Mouse (Mus musculus) heart, embryonic 11.5 days (tissue): ENCODE data around the gene Hao1. TPM values are rescaled to one million over a fixed set of nuclear protein-coding genes. Genes with fewer than 3 reads are reported as not detected.

Source experiments
- ATAC-seq: fragments of 200-750 bp; cut with Nextera tagmentation; replicated peaks from 2 replicates; pipeline ENCODE4 v1.8.0; 2017; ENCODE audit warnings: moderate library complexity; ENCODE audit not compliant: insufficient number of reproducible peaks, low FRiP score, low TSS enrichment
- H3K27ac ChIP-seq: fragments of 300-500 bp; sonication (generic); 2 replicates; pipeline ENCODE4 v1.5.1; 2014; ENCODE audit warnings: mild to moderate bottlenecking, low read depth, low read length
- H3K27me3 ChIP-seq: fragments of 300-500 bp; sonication (generic); 2 replicates; pipeline ENCODE4 v1.6.1; 2014; ENCODE audit warnings: mild to moderate bottlenecking, low read length, mixed read lengths; ENCODE audit not compliant: control insufficient read depth, insufficient read depth
- H3K36me3 ChIP-seq: fragments of 300-500 bp; sonication (generic); 2 replicates; pipeline ENCODE4 v1.6.1; 2014; ENCODE audit warnings: mild to moderate bottlenecking, low read length, moderate library complexity, mixed read lengths; ENCODE audit not compliant: control insufficient read depth, insufficient read depth
- H3K4me1 ChIP-seq: fragments of 300-500 bp; sonication (generic); 2 replicates; pipeline ENCODE4 v1.6.1; 2014; ENCODE audit warnings: low read length; ENCODE audit not compliant: control insufficient read depth, insufficient read depth
- H3K4me2 ChIP-seq: fragments of 300-500 bp; sonication (generic); 2 replicates; pipeline ENCODE4 v1.6.1; 2014; ENCODE audit warnings: mild to moderate bottlenecking, moderate library complexity
- H3K4me3 ChIP-seq: fragments of 300-500 bp; sonication (generic); 2 replicates; pipeline ENCODE4 v1.5.1; 2014; ENCODE audit warnings: low read depth, low read length
- H3K9ac ChIP-seq: fragments of 300-500 bp; sonication (generic); 2 replicates; pipeline ENCODE4 v1.6.1; 2014; ENCODE audit warnings: mild to moderate bottlenecking, low read depth, low read length, moderate library complexity
- H3K9me3 ChIP-seq: fragments of 300-500 bp; sonication (generic); replicated peaks from 2 replicates; pipeline ENCODE4 v1.6.1; 2016; ENCODE audit warnings: low read length; ENCODE audit not compliant: control insufficient read depth
- WGBS: fragments of 180-500 bp; shearing (Covaris S2); extraction: QIAGEN DNeasy Blood & Tissue Kit; methylation state at CpG from one replicate; pipeline ENCODE4 v1.1.7; 2014; ENCODE audit not compliant: insufficient replicate concordance; 5-methylcytosine and 5-hydroxymethylcytosine counted together
- polyA plus RNA-seq: library from polyadenylated mRNA; unstranded; fragments of >200 nt; fragmentation: Nextera tagmentation; extraction: Ambion mirVana; gene quantifications from 2 replicates; pipeline ENCODE4 v1.2.1, GENCODE M21; 2014

The Hao1 gene
- polyA plus RNA-seq, 1 experiment from 2014 or later: not detected

DNA sequence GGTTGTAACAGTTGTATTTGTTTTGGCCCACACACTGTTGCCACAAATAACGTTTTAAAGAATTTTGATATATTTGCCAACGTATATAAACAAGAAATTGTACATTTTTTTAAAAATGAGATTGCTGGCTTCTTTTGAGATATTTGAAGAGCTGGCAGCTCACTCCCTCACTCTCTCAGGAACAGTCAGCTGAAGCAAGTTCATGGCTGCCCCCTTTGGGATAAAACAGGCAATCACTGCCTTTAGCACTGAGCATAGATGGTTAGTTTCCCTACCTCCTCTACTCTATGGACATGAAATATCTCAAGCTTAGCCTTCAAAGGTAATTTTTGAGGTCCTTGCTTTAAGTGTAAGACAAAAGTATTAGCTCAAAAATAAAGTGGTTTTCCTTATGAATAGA, 10.7 kb downstream of the Hao1 start:
- no peaks in the 10 kb centered on the region for H3K4me1 ChIP-seq
- no peak overlapping the region for H3K4me2 ChIP-seq
- no peaks in the 10 kb centered on the region for H3K9me3 ChIP-seq
- H3K9ac ChIP-seq: no peak overlapping the region
- H3K4me3 ChIP-seq: no peak overlapping the region
- ATAC-seq: no peak
- no peaks in the 10 kb centered on the region for H3K27me3 ChIP-seq
- WGBS: 39% methylated on average over 2 of the region's 2 CpGs
- no peaks in the 10 kb centered on the region for H3K36me3 ChIP-seq
- H3K27ac ChIP-seq: no peak overlapping the region

DNA sequence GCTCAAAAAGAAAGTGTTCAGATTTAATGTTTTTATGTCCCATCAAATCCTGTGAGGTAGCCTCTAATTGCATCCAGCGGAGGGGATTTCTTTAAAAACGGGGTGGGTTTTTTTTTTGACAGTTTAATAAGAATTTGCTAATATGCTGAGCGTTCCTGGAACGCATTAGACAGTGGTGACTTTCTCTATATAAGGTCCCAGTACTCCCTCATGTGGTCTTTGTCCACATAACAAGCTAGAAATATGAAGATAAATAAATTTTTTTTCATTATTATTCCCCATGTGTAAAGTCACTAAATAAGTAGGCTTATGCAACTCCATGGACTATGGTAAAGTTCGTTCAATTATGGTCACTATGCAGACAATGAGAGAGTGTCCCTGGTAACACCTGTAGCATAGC, 13.1 kb downstream of the Hao1 start:
- H3K9ac ChIP-seq: no peak overlapping the region
- no peak overlapping the region for H3K27ac ChIP-seq
- H3K4me3 ChIP-seq: no peak overlapping the region
- no peak for ATAC-seq
- H3K27me3 ChIP-seq: no peaks in the 10 kb centered on the region
- H3K4me2 ChIP-seq: no peak overlapping the region
- H3K9me3 ChIP-seq: no peaks in the 10 kb centered on the region
- WGBS: 77% methylated on average over 5 of the region's 5 CpGs
- H3K4me1 ChIP-seq: no peaks in the 10 kb centered on the region
- H3K36me3 ChIP-seq: no peaks in the 10 kb centered on the region

DNA sequence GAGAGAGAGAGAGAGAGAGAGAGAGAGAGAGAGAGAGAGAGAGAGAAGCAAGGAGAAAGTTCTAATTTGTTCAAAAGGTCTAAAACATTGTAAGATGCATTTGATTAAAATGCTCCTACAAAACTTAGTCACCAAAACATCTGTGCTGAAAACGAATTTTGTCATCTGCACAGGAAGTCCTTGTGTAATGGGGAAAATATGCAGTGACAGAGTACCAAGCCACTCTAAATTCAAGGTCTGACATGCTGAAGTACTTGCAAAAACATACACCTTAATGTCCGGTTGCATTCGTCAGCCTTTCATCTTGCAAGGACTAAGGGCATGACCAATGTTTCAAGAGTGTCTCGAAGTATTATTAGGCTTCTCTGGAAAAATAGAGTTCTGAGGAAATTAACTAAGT, 15.7 kb downstream of the Hao1 start:
- Histone ChIP-seq H3K27ac (no peak overlapping the region), H3K4me3 (no peak overlapping the region), H3K4me1 (no peaks in the 10 kb centered on the region), H3K4me2 (no peak overlapping the region), H3K36me3 (no peaks in the 10 kb centered on the region), H3K27me3 (no peaks in the 10 kb centered on the region), H3K9me3 (no peaks in the 10 kb centered on the region), H3K9ac (no peak overlapping the region)
- no peak for ATAC-seq
- WGBS: 58% methylated on average over 4 of the region's 4 CpGs

DNA sequence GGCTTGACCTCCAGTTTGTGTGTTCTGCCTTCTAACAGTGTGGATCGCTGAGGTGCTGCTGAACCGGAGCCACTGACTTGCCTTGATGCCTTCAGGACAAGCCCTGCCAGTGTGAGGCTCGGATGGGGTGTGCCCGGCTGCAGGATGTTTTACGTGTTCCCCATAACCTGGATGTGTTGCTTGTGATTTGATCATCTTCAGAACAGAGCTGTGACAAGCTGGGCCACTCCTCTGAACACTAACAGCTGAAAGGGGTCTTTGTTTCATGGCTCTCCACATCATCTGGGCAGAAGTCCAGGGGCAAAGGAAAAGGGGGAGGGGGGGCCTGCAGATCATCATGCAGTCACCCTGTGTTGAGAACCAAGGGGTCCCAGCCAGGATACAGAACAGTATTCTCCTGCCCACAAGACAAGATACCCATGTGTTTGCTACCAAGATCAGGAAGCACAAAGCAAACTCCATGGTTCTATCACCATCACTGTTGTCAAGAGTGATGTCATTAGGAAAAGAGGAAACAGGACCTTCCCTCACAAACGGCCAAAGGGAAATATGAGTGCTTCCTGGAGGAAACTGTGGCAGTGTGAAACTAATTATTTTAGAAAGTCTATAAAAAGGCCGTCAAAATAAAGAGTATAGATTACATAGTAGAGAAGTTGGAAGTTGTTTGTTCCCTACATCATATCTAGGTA, 25.9 kb downstream of the Hao1 start:
- ATAC-seq: 0 out of 2 replicates have a peak, but pooled peaks have one; percentile 23
- 61% methylated on average over 7 of the region's 7 CpGs for WGBS
- Histone ChIP-seq H3K27ac (peak overlapping the region; percentile 77), H3K4me3 (no peak overlapping the region), H3K9ac (no peak overlapping the region), H3K36me3 (no peaks in the 10 kb centered on the region), H3K4me1 (no peaks in the 10 kb centered on the region; the same call in 1 of the 2 replicates), H3K9me3 (no peaks in the 10 kb centered on the region), H3K4me2 (peak overlapping the region; percentile 7; the same call in 1 of the 2 replicates), H3K27me3 (no peaks in the 10 kb centered on the region)

DNA sequence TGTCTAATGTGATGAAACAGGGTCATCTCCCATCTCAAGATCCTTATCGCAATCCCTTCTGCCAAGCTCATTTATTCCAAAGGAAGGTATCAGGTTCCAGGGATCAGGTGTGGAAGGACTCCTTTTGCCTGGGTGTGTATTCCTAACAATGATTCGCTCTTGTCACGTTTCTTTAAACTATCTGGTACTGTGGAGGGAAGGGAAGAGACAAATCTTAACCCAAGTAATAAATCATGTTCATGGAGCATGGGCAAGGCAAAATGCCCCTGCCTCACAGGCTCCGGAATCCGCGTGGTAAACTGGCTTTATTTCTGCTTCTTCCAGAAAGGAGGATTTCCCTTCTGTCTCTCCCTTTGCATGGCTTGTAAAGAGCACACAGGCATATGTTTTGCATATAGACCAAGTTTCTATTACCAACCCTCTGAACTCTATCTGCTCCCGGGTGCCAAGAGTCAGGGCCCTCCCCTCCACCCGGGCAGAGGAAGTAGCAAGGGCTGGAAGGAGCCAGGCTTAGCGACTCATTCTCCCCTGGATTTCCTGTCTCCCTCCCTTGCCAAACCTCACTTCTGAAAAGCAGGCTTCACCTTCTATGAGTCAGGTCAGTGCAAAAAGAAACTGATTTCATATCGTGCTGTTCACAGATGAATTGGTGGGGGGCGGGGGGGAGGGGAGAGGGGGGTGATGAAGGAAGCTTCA, 26.6 kb downstream of the Hao1 start:
- WGBS: 58% methylated on average over 11 of the region's 11 CpGs
- Histone ChIP-seq H3K4me2 (0 out of 2 replicates have a peak overlapping the region, but pooled peaks have one; percentile 7), H3K4me3 (no peak overlapping the region), H3K4me1 (no peaks in the 10 kb centered on the region; the same call in 1 of the 2 replicates), H3K36me3 (no peaks in the 10 kb centered on the region), H3K9me3 (no peaks in the 10 kb centered on the region), H3K27me3 (no peaks in the 10 kb centered on the region), H3K27ac (peak overlapping the region; percentile 77), H3K9ac (no peak overlapping the region)
- 0 out of 2 replicates have a peak, but pooled peaks have one; percentile 47 for ATAC-seq

DNA sequence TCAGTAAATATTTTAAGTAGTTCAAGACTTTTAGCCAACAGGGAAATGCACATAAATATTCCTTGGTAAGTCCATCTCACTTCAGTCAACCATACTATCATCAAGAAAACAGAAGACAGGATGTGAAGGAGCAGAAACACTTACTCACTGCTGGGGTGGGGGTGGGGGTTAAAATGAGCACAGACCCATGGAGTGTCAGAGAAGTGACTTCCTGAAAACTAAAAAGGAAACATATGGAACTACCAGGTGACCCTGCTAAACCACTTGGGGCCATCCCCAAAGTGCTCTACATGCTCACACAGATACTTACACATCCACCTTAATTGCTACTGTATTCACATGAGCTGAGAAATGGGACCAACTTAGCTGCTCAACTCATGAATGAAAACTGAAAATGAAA, 36.1 kb downstream of the Hao1 start:
- no peak for ATAC-seq
- no peak overlapping the region for H3K9ac ChIP-seq
- H3K4me2 ChIP-seq: no peak overlapping the region
- H3K9me3 ChIP-seq: no peaks in the 10 kb centered on the region
- H3K4me1 ChIP-seq: no peaks in the 10 kb centered on the region
- no peaks in the 10 kb centered on the region for H3K36me3 ChIP-seq
- no peak overlapping the region for H3K27ac ChIP-seq
- H3K4me3 ChIP-seq: no peak overlapping the region
- no peaks in the 10 kb centered on the region for H3K27me3 ChIP-seq

DNA sequence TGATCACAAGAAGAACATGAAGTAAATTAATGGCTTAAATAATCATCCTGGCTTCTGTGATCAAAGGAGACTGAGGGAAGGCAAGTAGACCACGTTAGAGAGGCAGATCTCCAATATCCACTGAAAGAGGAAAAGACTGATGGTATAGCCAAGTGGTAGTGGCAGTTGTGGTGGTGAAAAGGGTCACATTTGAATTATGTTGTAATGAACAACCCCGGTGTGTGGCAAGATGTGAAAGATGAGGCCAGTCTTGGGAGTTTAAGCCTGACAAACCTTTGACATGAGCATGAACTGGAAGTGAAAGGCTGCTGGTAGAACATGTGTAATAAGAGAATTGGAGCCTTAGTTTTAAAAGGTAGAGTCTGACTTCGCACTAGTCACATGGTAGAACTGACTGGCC, 54.4 kb downstream of the Hao1 start:
- no peak for ATAC-seq
- WGBS: 72% methylated on average over 3 of the region's 3 CpGs
- no peak overlapping the region for H3K27ac ChIP-seq
- H3K9me3 ChIP-seq: no peaks in the 10 kb centered on the region
- H3K9ac ChIP-seq: no peak overlapping the region
- H3K27me3 ChIP-seq: no peaks in the 10 kb centered on the region
- no peak overlapping the region for H3K4me3 ChIP-seq
- H3K4me1 ChIP-seq: no peaks in the 10 kb centered on the region
- H3K36me3 ChIP-seq: no peaks in the 10 kb centered on the region
- no peak overlapping the region for H3K4me2 ChIP-seq

DNA sequence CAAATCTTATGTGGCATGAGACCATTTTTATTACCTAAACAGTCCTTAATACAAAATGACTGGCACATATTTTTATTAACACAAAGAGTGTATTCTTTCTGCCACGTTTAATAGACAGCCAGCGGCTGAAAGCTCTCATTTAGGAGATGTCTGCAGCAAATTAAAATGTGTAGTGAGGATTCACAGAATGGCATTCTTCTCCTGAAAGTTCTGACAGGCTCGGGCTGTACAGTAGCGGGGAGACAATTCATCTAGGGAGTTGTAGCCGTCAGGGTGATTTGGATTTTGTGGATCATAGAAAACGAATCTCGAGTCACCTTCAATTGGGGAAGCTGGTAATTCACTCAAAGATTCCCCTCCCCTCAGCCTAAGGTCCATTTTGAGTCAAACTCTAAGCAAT, 55.7 kb downstream of the Hao1 start:
- WGBS: 73% methylated on average over 7 of the region's 7 CpGs
- no peak for ATAC-seq
- H3K9ac ChIP-seq: no peak overlapping the region
- no peak overlapping the region for H3K4me3 ChIP-seq
- H3K4me1 ChIP-seq: no peaks in the 10 kb centered on the region
- no peaks in the 10 kb centered on the region for H3K36me3 ChIP-seq
- H3K9me3 ChIP-seq: no peaks in the 10 kb centered on the region
- H3K4me2 ChIP-seq: no peak overlapping the region
- no peak overlapping the region for H3K27ac ChIP-seq
- H3K27me3 ChIP-seq: no peaks in the 10 kb centered on the region

DNA sequence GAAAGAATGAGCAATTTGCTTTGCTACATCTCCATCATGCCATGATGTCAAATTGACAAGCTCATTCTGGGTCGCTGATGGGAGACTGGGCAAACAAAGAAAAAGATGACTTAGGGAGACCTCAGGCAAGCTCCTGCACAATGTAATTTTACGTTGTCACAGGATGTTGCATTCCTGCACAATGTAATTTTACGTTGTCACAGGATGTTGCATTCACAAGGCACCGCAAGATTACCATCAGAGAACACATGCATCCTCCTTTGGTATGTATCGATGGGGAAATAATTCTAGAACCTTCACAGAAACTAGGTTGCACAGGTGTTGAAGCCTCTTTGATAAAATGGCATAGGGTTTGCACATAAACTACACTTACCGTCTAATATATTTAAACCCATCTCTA, 65.5 kb downstream of the Hao1 start:
- no peak for ATAC-seq
- 77% methylated on average over 6 of the region's 6 CpGs for WGBS

More for the DNA sequence above, 65.5 kb downstream of the Hao1 start:
- Histone ChIP-seq H3K27ac (no peak overlapping the region), H3K27me3 (no peaks in the 10 kb centered on the region), H3K36me3 (no peaks in the 10 kb centered on the region), H3K4me1 (no peaks in the 10 kb centered on the region), H3K4me2 (no peak overlapping the region), H3K9me3 (no peaks in the 10 kb centered on the region), H3K4me3 (no peak overlapping the region), H3K9ac (no peak overlapping the region)
